Mouse (Mus musculus) MEL (cell line): ENCODE measurements around the gene Dpy19l1. TPM values are rescaled to one million over a fixed set of nuclear protein-coding genes. Genes with fewer than 3 reads are reported as not detected.

Experiments used
- DNase-seq: peaks from one replicate; pipeline ENCODE4 v3.0.0; 2011; ENCODE audit warnings: low read depth, low spot score
- H3K27ac ChIP-seq: 2 replicates; pipeline ENCODE4 v1.5.1; 2012; ENCODE audit warnings: low read depth, mild to moderate bottlenecking, control low read depth, low read length, moderate library complexity; ENCODE audit not compliant: control insufficient read depth
- H3K27me3 ChIP-seq, 2 experiments: fragments of 150-350 bp in 1 of 2; sonication (generic) in 1 of 2; 2 replicates each; pipeline ENCODE4 v1.6.1; 2012; ENCODE audit warnings: low read length in 2 of 2, mild to moderate bottlenecking in 2 of 2, improper control_type of control experiment in 1 of 2, moderate library complexity in 1 of 2; ENCODE audit not compliant: insufficient read depth in 2 of 2, control insufficient read depth in 1 of 2
- H3K36me3 ChIP-seq, 2 experiments: 2 replicates each; pipeline ENCODE4 v1.6.1; 2012 to 2014; ENCODE audit warnings: low read length in 2 of 2, improper control_type of control experiment in 1 of 2, inconsistent platforms in 1 of 2, mild to moderate bottlenecking in 1 of 2; ENCODE audit not compliant: insufficient read depth in 2 of 2, control insufficient read depth in 1 of 2
- H3K4me1 ChIP-seq, 2 experiments: fragments of 150-350 bp in 1 of 2; sonication (generic) in 1 of 2; 2 replicates each; pipeline ENCODE4 v1.6.1; 2012; ENCODE audit warnings: low read length in 2 of 2, improper control_type of control experiment in 1 of 2, mild to moderate bottlenecking in 1 of 2; ENCODE audit not compliant: insufficient read depth in 2 of 2, control insufficient read depth in 1 of 2
- H3K4me3 ChIP-seq, 2 experiments: fragments of 150-350 bp in 1 of 2; sonication (generic) in 1 of 2; 2 replicates each; pipeline ENCODE4 v1.5.1; 2012; ENCODE audit warnings: low read depth in 2 of 2, low read length in 2 of 2, mild to moderate bottlenecking in 2 of 2, moderate library complexity in 2 of 2, control low read depth in 1 of 2, improper control_type of control experiment in 1 of 2; ENCODE audit not compliant: control insufficient read depth in 1 of 2, insufficient read depth in 1 of 2
- H3K79me2 ChIP-seq: 2 replicates; pipeline ENCODE4 v1.6.1; 2012; ENCODE audit warnings: mild to moderate bottlenecking, low read length, moderate library complexity; ENCODE audit not compliant: control insufficient read depth, poor library complexity, insufficient read depth
- H3K9ac ChIP-seq: 2 replicates; pipeline ENCODE4 v1.6.1; 2012; ENCODE audit warnings: low read depth, mild to moderate bottlenecking, control low read depth, low read length, moderate library complexity; ENCODE audit not compliant: control insufficient read depth, poor library complexity, severe bottlenecking
- H3K9me3 ChIP-seq: fragments of 150-350 bp; sonication (generic); replicated peaks from 2 replicates; pipeline ENCODE4 v1.6.1; 2012; ENCODE audit warnings: mild to moderate bottlenecking, low read length, improper control_type of control experiment, moderate library complexity; ENCODE audit not compliant: insufficient read depth
- CHD2 ChIP-seq: IDR thresholded peaks from 2 replicates; pipeline ENCODE4 v1.6.1; 2011; ENCODE audit warnings: low read length, improper control_type of control experiment
- CTCF ChIP-seq, 3 experiments: IDR thresholded peaks in 2 of 3; conservative IDR thresholded peaks in 1 of 3; 2 replicates each; pipeline ENCODE4 v1.5.1; 2011 to 2012; ENCODE audit warnings: low read length in 3 of 3, low read depth in 2 of 3, mild to moderate bottlenecking in 2 of 3, improper control_type of control experiment in 1 of 3, inconsistent platforms in 1 of 3, mixed read lengths in 1 of 3, moderate library complexity in 1 of 3; ENCODE audit not compliant: control insufficient read depth in 1 of 3, insufficient read depth in 1 of 3, poor library complexity in 1 of 3, severe bottlenecking in 1 of 3
- E2F4 ChIP-seq: IDR thresholded peaks from 2 replicates; pipeline ENCODE4 v1.6.1; 2011; ENCODE audit warnings: low read depth, low read length, improper control_type of control experiment, borderline replicate concordance
- ELF1 ChIP-seq: IDR thresholded peaks from 2 replicates; pipeline ENCODE4 v1.6.1; 2014; ENCODE audit warnings: low read depth, mild to moderate bottlenecking, inconsistent platforms, low read length, improper control_type of control experiment, moderate library complexity
- EP300 ChIP-seq, 2 experiments: IDR thresholded peaks; 2 replicates each; pipeline ENCODE4 v1.6.1; 2011; ENCODE audit warnings: improper control_type of control experiment in 2 of 2, low read length in 2 of 2, low read depth in 1 of 2, mild to moderate bottlenecking in 1 of 2
- ETS1 ChIP-seq: IDR thresholded peaks from 2 replicates; pipeline ENCODE4 v1.6.1; 2012; ENCODE audit warnings: low read depth, mild to moderate bottlenecking, inconsistent platforms, low read length, improper control_type of control experiment, moderate library complexity
- GABPA ChIP-seq: IDR thresholded peaks from 2 replicates; pipeline ENCODE4 v1.6.1; 2012; ENCODE audit warnings: low read depth, mild to moderate bottlenecking, inconsistent platforms, low read length, improper control_type of control experiment, moderate library complexity
- GATA1 ChIP-seq: IDR thresholded peaks from 2 replicates; pipeline ENCODE4 v1.6.1; 2011; ENCODE audit warnings: low read depth, low read length, improper control_type of control experiment
- HCFC1 ChIP-seq: IDR thresholded peaks from 2 replicates; pipeline ENCODE4 v1.6.1; 2012; ENCODE audit warnings: low read depth, mild to moderate bottlenecking, inconsistent platforms, low read length, improper control_type of control experiment, moderate library complexity
- JUND ChIP-seq: IDR thresholded peaks from 2 replicates; pipeline ENCODE4 v1.6.1; 2011; ENCODE audit warnings: low read depth, mild to moderate bottlenecking, improper control_type of control experiment, low read length
- KAT2A ChIP-seq: conservative IDR thresholded peaks from 2 replicates; pipeline ENCODE4 v1.6.1; 2012; ENCODE audit warnings: low read depth, low read length, improper control_type of control experiment, inconsistent platforms
- MAFK ChIP-seq: IDR thresholded peaks from 2 replicates; pipeline ENCODE4 v1.6.1; 2011; ENCODE audit warnings: low read depth, mild to moderate bottlenecking, low read length, improper control_type of control experiment, borderline replicate concordance
- MAX ChIP-seq: IDR thresholded peaks from 2 replicates; pipeline ENCODE4 v1.6.1; 2011; ENCODE audit warnings: low read length, improper control_type of control experiment
- MEF2A ChIP-seq: IDR thresholded peaks from 2 replicates; pipeline ENCODE4 v1.6.1; 2014; ENCODE audit warnings: low read depth, mild to moderate bottlenecking, inconsistent platforms, low read length, improper control_type of control experiment; ENCODE audit not compliant: poor library complexity, insufficient replicate concordance, severe bottlenecking; ENCODE audit errors: extremely low read depth
- MYC ChIP-seq: IDR thresholded peaks from 2 replicates; pipeline ENCODE4 v1.6.1; 2011; ENCODE audit warnings: low read depth, mild to moderate bottlenecking, low read length, improper control_type of control experiment, moderate library complexity
- NELFE ChIP-seq: IDR thresholded peaks from 2 replicates; pipeline ENCODE4 v1.6.1; 2011; ENCODE audit warnings: low read depth, low read length, improper control_type of control experiment
- POLR2A ChIP-seq, 2 experiments: IDR thresholded peaks; 2 replicates each; pipeline ENCODE4 v1.6.1; 2011 to 2012; ENCODE audit warnings: low read length in 2 of 2, mild to moderate bottlenecking in 2 of 2, control low read depth in 1 of 2, improper control_type of control experiment in 1 of 2, low read depth in 1 of 2, moderate library complexity in 1 of 2; ENCODE audit not compliant: control insufficient read depth in 1 of 2, insufficient read depth in 1 of 2, poor library complexity in 1 of 2
- POLR2AphosphoS2 ChIP-seq: IDR thresholded peaks from 2 replicates; pipeline ENCODE4 v1.6.1; 2011; ENCODE audit warnings: low read length, improper control_type of control experiment
- RAD21 ChIP-seq: IDR thresholded peaks from 2 replicates; pipeline ENCODE4 v1.6.1; 2011; ENCODE audit warnings: mild to moderate bottlenecking, low read depth, low read length, improper control_type of control experiment
- RCOR1 ChIP-seq: IDR thresholded peaks from 2 replicates; pipeline ENCODE4 v1.6.1; 2012; ENCODE audit warnings: low read depth, mild to moderate bottlenecking, inconsistent platforms, low read length, improper control_type of control experiment
- SIN3A ChIP-seq: IDR thresholded peaks from 2 replicates; pipeline ENCODE4 v1.6.1; 2012; ENCODE audit warnings: low read length, improper control_type of control experiment, inconsistent platforms
- TBP ChIP-seq: IDR thresholded peaks from 2 replicates; pipeline ENCODE4 v1.8.0; 2011; ENCODE audit warnings: low read depth, low read length, improper control_type of control experiment
- UBTF ChIP-seq: IDR thresholded peaks from 2 replicates; pipeline ENCODE4 v1.6.1; 2012; ENCODE audit warnings: low read depth, mild to moderate bottlenecking, inconsistent platforms, low read length, improper control_type of control experiment, moderate library complexity, borderline replicate concordance; ENCODE audit not compliant: insufficient read depth
- USF1 ChIP-seq: IDR thresholded peaks from 2 replicates; pipeline ENCODE4 v1.6.1; 2014; ENCODE audit warnings: low read depth, mild to moderate bottlenecking, inconsistent platforms, low read length, improper control_type of control experiment, moderate library complexity
- USF2 ChIP-seq, 2 experiments: IDR thresholded peaks; 2 replicates each; pipeline ENCODE4 v1.6.1; 2011 to 2012; ENCODE audit warnings: improper control_type of control experiment in 2 of 2, low read length in 2 of 2, borderline replicate concordance in 1 of 2, inconsistent platforms in 1 of 2, low read depth in 1 of 2, mild to moderate bottlenecking in 1 of 2; ENCODE audit not compliant: insufficient read depth in 1 of 2
- ZC3H11A ChIP-seq: IDR thresholded peaks from 2 replicates; pipeline ENCODE4 v1.6.1; 2012; ENCODE audit warnings: low read depth, mild to moderate bottlenecking, inconsistent platforms, low read length, improper control_type of control experiment
- polyA plus RNA-seq, 2 experiments: library from polyadenylated mRNA; stranded (reverse) in 1 of 2; unstranded in 1 of 2; fragments of >175 nt in 1 of 2; fragments of >200 nt in 1 of 2; gene quantifications; 2 replicates each; pipeline versions ENCODE4 v1.2.1 to v1.2.4; 2012; ENCODE audit warnings: low replicate concordance in 2 of 2, low read depth in 1 of 2; ENCODE audit not compliant: insufficient read length in 2 of 2, insufficient read depth in 1 of 2, missing spikeins in 1 of 2
- total RNA-seq: library from RNA; depleted of rRNA; stranded (reverse); fragments of 300-350 nt; gene quantifications from 2 replicates; pipeline ENCODE4 v1.2.3, GENCODE M21; 2012

The Dpy19l1 gene
- total and polyA plus RNA-seq, 3 experiments, result 26.9 to 71.6 (median 35.3) TPM

GRCm38 (mm10) chr9:24461379-24461961, 41.5 kb downstream of the Dpy19l1 start (continued):
- TF ChIP-seq EP300 (IDR thresholded peaks at IDR 0.05; ENCODE audit: low read depth in 1 of 2, low read length in 2 of 2) (no peak), E2F4 (no peak)

GRCm38 (mm10) chr9:24453833-24454232, 49.1 kb downstream of the Dpy19l1 start:
- Histone ChIP-seq H3K4me1 (no peaks in the 10 kb centered on the region), H3K9ac (no peak overlapping the region), H3K4me3 (no peak overlapping the region), H3K27me3 (no peaks in the 10 kb centered on the region), H3K79me2 (no peaks in the 10 kb centered on the region), H3K9me3 (no peaks in the 10 kb centered on the region), H3K27ac (no peak overlapping the region), H3K36me3 (peaks cover 0 to 13% of the 10 kb centered on the region in 2 experiments; a peak in 2 of 4 replicates)
- DNase-seq, result no peak
- no peak for TF ChIP-seq USF2 (IDR thresholded peaks at IDR 0.05; ENCODE audit: borderline replicate concordance in 1 of 2, insufficient read depth in 1 of 2, low read depth in 1 of 2, low read length in 2 of 2)
- no peak for TF ChIP-seq MAFK
- TF ChIP-seq GATA1, result no peak
- no peak for TF ChIP-seq POLR2AphosphoS2
- no peak for TF ChIP-seq ELF1
- no peak for TF ChIP-seq UBTF
- TF ChIP-seq CHD2, result no peak
- no peak for TF ChIP-seq USF1
- no peak for TF ChIP-seq RCOR1
- no peak for TF ChIP-seq MYC
- no peak for TF ChIP-seq SIN3A
- no peak for TF ChIP-seq ETS1
- TF ChIP-seq RAD21, result no peak
- TF ChIP-seq JUND, result no peak
- TF ChIP-seq CTCF (IDR thresholded peaks at IDR 0.05 in 2 of 3, conservative IDR thresholded peaks at IDR 0.05 in 1 of 3; ENCODE audit: control insufficient read depth in 1 of 3, insufficient read depth in 1 of 3, low read depth in 2 of 3, low read length in 3 of 3, poor library complexity in 1 of 3, severe bottlenecking in 1 of 3), result no peak
- TF ChIP-seq POLR2A (IDR thresholded peaks at IDR 0.05; ENCODE audit: control insufficient read depth in 1 of 2, insufficient read depth in 1 of 2, low read depth in 1 of 2, low read length in 2 of 2, poor library complexity in 1 of 2), result no peak
- TF ChIP-seq HCFC1, result no peak

GRCm38 (mm10) chr9:24450976-24451375, 52.0 kb downstream of the Dpy19l1 start:
- no peak for DNase-seq
- H3K27me3 ChIP-seq, result no peaks in the 10 kb centered on the region
- H3K79me2 ChIP-seq, result no peaks in the 10 kb centered on the region
- no peaks in the 10 kb centered on the region for H3K9me3 ChIP-seq
- H3K27ac ChIP-seq, result no peak overlapping the region
- H3K9ac ChIP-seq, result no peak overlapping the region
- peaks cover 0 to 16% of the 10 kb centered on the region in 2 experiments; a peak in 2 of 4 replicates for H3K36me3 ChIP-seq
- no peak overlapping the region for H3K4me3 ChIP-seq
- TF ChIP-seq MAX (no peak), TBP (no peak), ZC3H11A (no peak), KAT2A (no peak), MEF2A (no peak), NELFE (no peak), EP300 (IDR thresholded peaks at IDR 0.05; ENCODE audit: low read depth in 1 of 2, low read length in 2 of 2) (no peak), GABPA (no peak)
- H3K4me1 ChIP-seq, result no peaks in the 10 kb centered on the region
